Mouse (Mus musculus) MEL (cell line): ENCODE results near the gene Lysmd1. TPM values are rescaled to one million over a fixed set of nuclear protein-coding genes. Genes with fewer than 3 reads are reported as not detected.

Experiments
- DNase-seq: peaks from one replicate; pipeline ENCODE4 v3.0.0; 2011; ENCODE audit warnings: low read depth, low spot score
- H3K27ac ChIP-seq: 2 replicates; pipeline ENCODE4 v1.5.1; 2012; ENCODE audit warnings: low read depth, mild to moderate bottlenecking, control low read depth, low read length, moderate library complexity; ENCODE audit not compliant: control insufficient read depth
- H3K27me3 ChIP-seq, 2 experiments: fragments of 150-350 bp in 1 of 2; sonication (generic) in 1 of 2; 2 replicates each; pipeline ENCODE4 v1.6.1; 2012; ENCODE audit warnings: low read length in 2 of 2, mild to moderate bottlenecking in 2 of 2, improper control_type of control experiment in 1 of 2, moderate library complexity in 1 of 2; ENCODE audit not compliant: insufficient read depth in 2 of 2, control insufficient read depth in 1 of 2
- H3K36me3 ChIP-seq, 2 experiments: 2 replicates each; pipeline ENCODE4 v1.6.1; 2012 to 2014; ENCODE audit warnings: low read length in 2 of 2, improper control_type of control experiment in 1 of 2, inconsistent platforms in 1 of 2, mild to moderate bottlenecking in 1 of 2; ENCODE audit not compliant: insufficient read depth in 2 of 2, control insufficient read depth in 1 of 2
- H3K4me1 ChIP-seq, 2 experiments: fragments of 150-350 bp in 1 of 2; sonication (generic) in 1 of 2; 2 replicates each; pipeline ENCODE4 v1.6.1; 2012; ENCODE audit warnings: low read length in 2 of 2, improper control_type of control experiment in 1 of 2, mild to moderate bottlenecking in 1 of 2; ENCODE audit not compliant: insufficient read depth in 2 of 2, control insufficient read depth in 1 of 2
- H3K4me3 ChIP-seq, 2 experiments: fragments of 150-350 bp in 1 of 2; sonication (generic) in 1 of 2; 2 replicates each; pipeline ENCODE4 v1.5.1; 2012; ENCODE audit warnings: low read depth in 2 of 2, low read length in 2 of 2, mild to moderate bottlenecking in 2 of 2, moderate library complexity in 2 of 2, control low read depth in 1 of 2, improper control_type of control experiment in 1 of 2; ENCODE audit not compliant: control insufficient read depth in 1 of 2, insufficient read depth in 1 of 2
- H3K79me2 ChIP-seq: 2 replicates; pipeline ENCODE4 v1.6.1; 2012; ENCODE audit warnings: mild to moderate bottlenecking, low read length, moderate library complexity; ENCODE audit not compliant: control insufficient read depth, poor library complexity, insufficient read depth
- H3K9ac ChIP-seq: 2 replicates; pipeline ENCODE4 v1.6.1; 2012; ENCODE audit warnings: low read depth, mild to moderate bottlenecking, control low read depth, low read length, moderate library complexity; ENCODE audit not compliant: control insufficient read depth, poor library complexity, severe bottlenecking
- H3K9me3 ChIP-seq: fragments of 150-350 bp; sonication (generic); replicated peaks from 2 replicates; pipeline ENCODE4 v1.6.1; 2012; ENCODE audit warnings: mild to moderate bottlenecking, low read length, improper control_type of control experiment, moderate library complexity; ENCODE audit not compliant: insufficient read depth
- CTCF ChIP-seq, 3 experiments: IDR thresholded peaks in 2 of 3; conservative IDR thresholded peaks in 1 of 3; 2 replicates each; pipeline ENCODE4 v1.5.1; 2011 to 2012; ENCODE audit warnings: low read length in 3 of 3, low read depth in 2 of 3, mild to moderate bottlenecking in 2 of 3, improper control_type of control experiment in 1 of 3, inconsistent platforms in 1 of 3, mixed read lengths in 1 of 3, moderate library complexity in 1 of 3; ENCODE audit not compliant: control insufficient read depth in 1 of 3, insufficient read depth in 1 of 3, poor library complexity in 1 of 3, severe bottlenecking in 1 of 3
- ETS1 ChIP-seq: IDR thresholded peaks from 2 replicates; pipeline ENCODE4 v1.6.1; 2012; ENCODE audit warnings: low read depth, mild to moderate bottlenecking, inconsistent platforms, low read length, improper control_type of control experiment, moderate library complexity
- GATA1 ChIP-seq: IDR thresholded peaks from 2 replicates; pipeline ENCODE4 v1.6.1; 2011; ENCODE audit warnings: low read depth, low read length, improper control_type of control experiment
- JUND ChIP-seq: IDR thresholded peaks from 2 replicates; pipeline ENCODE4 v1.6.1; 2011; ENCODE audit warnings: low read depth, mild to moderate bottlenecking, improper control_type of control experiment, low read length
- KAT2A ChIP-seq: conservative IDR thresholded peaks from 2 replicates; pipeline ENCODE4 v1.6.1; 2012; ENCODE audit warnings: low read depth, low read length, improper control_type of control experiment, inconsistent platforms
- MAFK ChIP-seq: IDR thresholded peaks from 2 replicates; pipeline ENCODE4 v1.6.1; 2011; ENCODE audit warnings: low read depth, mild to moderate bottlenecking, low read length, improper control_type of control experiment, borderline replicate concordance
- MAX ChIP-seq: IDR thresholded peaks from 2 replicates; pipeline ENCODE4 v1.6.1; 2011; ENCODE audit warnings: low read length, improper control_type of control experiment
- MAZ ChIP-seq: IDR thresholded peaks from 2 replicates; pipeline ENCODE4 v1.6.1; 2012; ENCODE audit warnings: low read depth, mild to moderate bottlenecking, inconsistent platforms, low read length, improper control_type of control experiment
- MEF2A ChIP-seq: IDR thresholded peaks from 2 replicates; pipeline ENCODE4 v1.6.1; 2014; ENCODE audit warnings: low read depth, mild to moderate bottlenecking, inconsistent platforms, low read length, improper control_type of control experiment; ENCODE audit not compliant: poor library complexity, insufficient replicate concordance, severe bottlenecking; ENCODE audit errors: extremely low read depth
- MXI1 ChIP-seq: IDR thresholded peaks from 2 replicates; pipeline ENCODE4 v1.6.1; 2011; ENCODE audit warnings: mild to moderate bottlenecking, low read depth, low read length, improper control_type of control experiment
- MYC ChIP-seq: IDR thresholded peaks from 2 replicates; pipeline ENCODE4 v1.6.1; 2011; ENCODE audit warnings: low read depth, mild to moderate bottlenecking, low read length, improper control_type of control experiment, moderate library complexity
- NELFE ChIP-seq: IDR thresholded peaks from 2 replicates; pipeline ENCODE4 v1.6.1; 2011; ENCODE audit warnings: low read depth, low read length, improper control_type of control experiment
- NRF1 ChIP-seq: IDR thresholded peaks from 2 replicates; pipeline ENCODE4 v1.6.1; 2014; ENCODE audit warnings: low read depth, mild to moderate bottlenecking, inconsistent platforms, low read length, improper control_type of control experiment, moderate library complexity; ENCODE audit not compliant: poor library complexity, insufficient read depth, severe bottlenecking
- POLR2A ChIP-seq, 2 experiments: IDR thresholded peaks; 2 replicates each; pipeline ENCODE4 v1.6.1; 2011 to 2012; ENCODE audit warnings: low read length in 2 of 2, mild to moderate bottlenecking in 2 of 2, control low read depth in 1 of 2, improper control_type of control experiment in 1 of 2, low read depth in 1 of 2, moderate library complexity in 1 of 2; ENCODE audit not compliant: control insufficient read depth in 1 of 2, insufficient read depth in 1 of 2, poor library complexity in 1 of 2
- POLR2AphosphoS2 ChIP-seq: IDR thresholded peaks from 2 replicates; pipeline ENCODE4 v1.6.1; 2011; ENCODE audit warnings: low read length, improper control_type of control experiment
- POLR2AphosphoS5 ChIP-seq: IDR thresholded peaks from 2 replicates; pipeline ENCODE4 v1.6.1; 2012; ENCODE audit warnings: low read depth, borderline replicate concordance, mild to moderate bottlenecking, inconsistent platforms, low read length, moderate library complexity, mixed read lengths
- RAD21 ChIP-seq: IDR thresholded peaks from 2 replicates; pipeline ENCODE4 v1.6.1; 2011; ENCODE audit warnings: mild to moderate bottlenecking, low read depth, low read length, improper control_type of control experiment
- SIN3A ChIP-seq: IDR thresholded peaks from 2 replicates; pipeline ENCODE4 v1.6.1; 2012; ENCODE audit warnings: low read length, improper control_type of control experiment, inconsistent platforms
- SMC3 ChIP-seq: IDR thresholded peaks from 2 replicates; pipeline ENCODE4 v1.6.1; 2011; ENCODE audit warnings: low read depth, low read length, improper control_type of control experiment
- TBP ChIP-seq: IDR thresholded peaks from 2 replicates; pipeline ENCODE4 v1.8.0; 2011; ENCODE audit warnings: low read depth, low read length, improper control_type of control experiment
- TCF12 ChIP-seq: IDR thresholded peaks from 2 replicates; pipeline ENCODE4 v1.6.1; 2014; ENCODE audit warnings: low read depth, mild to moderate bottlenecking, inconsistent platforms, low read length, improper control_type of control experiment, moderate library complexity
- UBTF ChIP-seq: IDR thresholded peaks from 2 replicates; pipeline ENCODE4 v1.6.1; 2012; ENCODE audit warnings: low read depth, mild to moderate bottlenecking, inconsistent platforms, low read length, improper control_type of control experiment, moderate library complexity, borderline replicate concordance; ENCODE audit not compliant: insufficient read depth
- USF2 ChIP-seq, 2 experiments: IDR thresholded peaks; 2 replicates each; pipeline ENCODE4 v1.6.1; 2011 to 2012; ENCODE audit warnings: improper control_type of control experiment in 2 of 2, low read length in 2 of 2, borderline replicate concordance in 1 of 2, inconsistent platforms in 1 of 2, low read depth in 1 of 2, mild to moderate bottlenecking in 1 of 2; ENCODE audit not compliant: insufficient read depth in 1 of 2
- ZC3H11A ChIP-seq: IDR thresholded peaks from 2 replicates; pipeline ENCODE4 v1.6.1; 2012; ENCODE audit warnings: low read depth, mild to moderate bottlenecking, inconsistent platforms, low read length, improper control_type of control experiment
- ZMIZ1 ChIP-seq: IDR thresholded peaks from 2 replicates; pipeline ENCODE4 v1.6.1; 2012; ENCODE audit warnings: low read depth, mild to moderate bottlenecking, inconsistent platforms, low read length, improper control_type of control experiment, moderate library complexity
- ZNF384 ChIP-seq: IDR thresholded peaks from 2 replicates; pipeline ENCODE4 v1.6.1; 2012; ENCODE audit warnings: low read depth, mild to moderate bottlenecking, inconsistent platforms, low read length, improper control_type of control experiment
- polyA plus RNA-seq, 2 experiments: library from polyadenylated mRNA; stranded (reverse) in 1 of 2; unstranded in 1 of 2; fragments of >175 nt in 1 of 2; fragments of >200 nt in 1 of 2; gene quantifications; 2 replicates each; pipeline versions ENCODE4 v1.2.1 to v1.2.4; 2012; ENCODE audit warnings: low replicate concordance in 2 of 2, low read depth in 1 of 2; ENCODE audit not compliant: insufficient read length in 2 of 2, insufficient read depth in 1 of 2, missing spikeins in 1 of 2
- total RNA-seq: library from RNA; depleted of rRNA; stranded (reverse); fragments of 300-350 nt; gene quantifications from 2 replicates; pipeline ENCODE4 v1.2.3, GENCODE M21; 2012

Gene Lysmd1
- total and polyA plus RNA-seq, 3 experiments, result 22.7 to 102 (median 22.9) TPM

GRCm38 (mm10) chr3:95142617-95143011, 8.7 kb downstream of the Lysmd1 start (continued):
- TF ChIP-seq MEF2A (no peak), RAD21 (peak; percentile 96), POLR2A (IDR thresholded peaks at IDR 0.05; ENCODE audit: control insufficient read depth in 1 of 2, insufficient read depth in 1 of 2, low read depth in 1 of 2, low read length in 2 of 2, poor library complexity in 1 of 2) (no peak)

- Histone ChIP-seq H3K36me3 (no peaks in the 10 kb centered on the region), H3K27me3 (no peaks in the 10 kb centered on the region; a peak in 4 of 4 replicates), H3K79me2 (no peaks in the 10 kb centered on the region), H3K9me3 (no peaks in the 10 kb centered on the region), H3K27ac (no peak overlapping the region), H3K4me1 (no peaks in the 10 kb centered on the region), H3K4me3 (no peak overlapping the region), H3K9ac (no peak overlapping the region)
- TF ChIP-seq NELFE, result no peak
- TF ChIP-seq POLR2AphosphoS5, result no peak
- no peak for TF ChIP-seq SMC3
- TF ChIP-seq ETS1, result no peak
- TF ChIP-seq UBTF, result no peak
- TF ChIP-seq MEF2A, result no peak
- no peak for TF ChIP-seq TBP
- no peak for TF ChIP-seq POLR2A (IDR thresholded peaks at IDR 0.05; ENCODE audit: control insufficient read depth in 1 of 2, insufficient read depth in 1 of 2, low read depth in 1 of 2, low read length in 2 of 2, poor library complexity in 1 of 2)
- no peak for TF ChIP-seq JUND
- TF ChIP-seq ZMIZ1, result no peak
- TF ChIP-seq USF2 (IDR thresholded peaks at IDR 0.05; ENCODE audit: borderline replicate concordance in 1 of 2, insufficient read depth in 1 of 2, low read depth in 1 of 2, low read length in 2 of 2), result no peak
- no peak for TF ChIP-seq MAFK
- DNase-seq, result no peak
These were observed 14.0 kb downstream of the Lysmd1 start for GRCm38 (mm10) chr3:95147924-95148323.

GRCm38 (mm10) chr3:95153874-95154273, 20.0 kb downstream of the Lysmd1 start:
- H3K27ac ChIP-seq, result no peak overlapping the region
- H3K27me3 ChIP-seq, result no peaks in the 10 kb centered on the region; a peak in 3 of 4 replicates
- H3K79me2 ChIP-seq, result no peaks in the 10 kb centered on the region
- H3K4me3 ChIP-seq, result no peak overlapping the region
- no peaks in the 10 kb centered on the region for H3K36me3 ChIP-seq
- no peak overlapping the region for H3K9ac ChIP-seq
- H3K9me3 ChIP-seq, result no peaks in the 10 kb centered on the region
- no peaks in the 10 kb centered on the region for H3K4me1 ChIP-seq
- peak; percentile 92 for DNase-seq
- TF ChIP-seq POLR2AphosphoS2, result no peak
- TF ChIP-seq MAZ, result peak; percentile 94
- TF ChIP-seq MYC, result peak; percentile 84
- TF ChIP-seq MEF2A, result peak; percentile 17; the same call in 1 of the 2 replicates
- no peak for TF ChIP-seq NRF1
- TF ChIP-seq MAX, result peak; percentile 70
- TF ChIP-seq ZC3H11A, result peak; percentile 93
- TF ChIP-seq POLR2A (IDR thresholded peaks at IDR 0.05; ENCODE audit: control insufficient read depth in 1 of 2, insufficient read depth in 1 of 2, low read depth in 1 of 2, low read length in 2 of 2, poor library complexity in 1 of 2), result no peak
- TF ChIP-seq ZMIZ1, result no peak
- TF ChIP-seq GATA1, result no peak
- peak; percentile 34; the same call in 1 of the 2 replicates for TF ChIP-seq TBP
- TF ChIP-seq SIN3A, result peak; percentile 88
- no peak for TF ChIP-seq ETS1
- TF ChIP-seq POLR2AphosphoS5, result no peak
- TF ChIP-seq SMC3, result peak; percentile 90
- TF ChIP-seq MXI1, result peak; percentile 74; the same call in 1 of the 2 replicates
- TF ChIP-seq NELFE, result no peak
- TF ChIP-seq KAT2A, result no peak
- TF ChIP-seq RAD21, result peak; percentile 98
- TF ChIP-seq TCF12, result peak; percentile 30; the same call in 1 of the 2 replicates
- TF ChIP-seq CTCF (IDR thresholded peaks at IDR 0.05 in 2 of 3, conservative IDR thresholded peaks at IDR 0.05 in 1 of 3; ENCODE audit: control insufficient read depth in 1 of 3, insufficient read depth in 1 of 3, low read depth in 2 of 3, low read length in 3 of 3, poor library complexity in 1 of 3, severe bottlenecking in 1 of 3), result peak; percentile 94 to 99 (median 99)
- TF ChIP-seq JUND, result no peak
- TF ChIP-seq ZNF384, result 0 out of 2 replicates have a peak, but pooled peaks have one; percentile 36
